Mouse (Mus musculus) heart, embryonic 16.5 days (tissue): ENCODE results near the gene Mmachc. TPM values are rescaled to one million over a fixed set of nuclear protein-coding genes. Genes with fewer than 3 reads are reported as not detected.
A peak's percentile ranks its signal among the peaks of the same experiment; 100 is the strongest.

Source experiments
- ATAC-seq: fragments of 200-750 bp; cut with Nextera tagmentation; replicated peaks from 2 replicates; pipeline ENCODE4 v1.8.0; 2017; ENCODE audit warnings: moderate number of reproducible peaks; ENCODE audit not compliant: insufficient read depth, low FRiP score; ENCODE audit errors: extremely low read depth
- H3K27ac ChIP-seq: fragments of 300-500 bp; sonication (generic); 2 replicates; pipeline ENCODE4 v1.5.1; 2014; ENCODE audit warnings: mild to moderate bottlenecking, low read length, control low read depth, moderate library complexity
- H3K27me3 ChIP-seq: fragments of 300-500 bp; sonication (generic); 2 replicates; pipeline ENCODE4 v1.6.1; 2014; ENCODE audit warnings: low read length, mixed read lengths; ENCODE audit not compliant: control insufficient read depth, insufficient read depth
- H3K36me3 ChIP-seq: fragments of 300-500 bp; sonication (generic); 2 replicates; pipeline ENCODE4 v1.6.1; 2014; ENCODE audit not compliant: control insufficient read depth, insufficient read depth
- H3K4me1 ChIP-seq: fragments of 300-500 bp; sonication (generic); 2 replicates; pipeline ENCODE4 v1.6.1; 2014; ENCODE audit warnings: low read length, mixed read lengths; ENCODE audit not compliant: control insufficient read depth, insufficient read depth
- H3K4me2 ChIP-seq: fragments of 300-500 bp; sonication (generic); 2 replicates; pipeline ENCODE4 v1.6.1; 2014; ENCODE audit warnings: low read depth, mild to moderate bottlenecking, control low read depth, low read length
- H3K4me3 ChIP-seq: fragments of 300-500 bp; sonication (generic); 2 replicates; pipeline ENCODE4 v1.5.1; 2014; ENCODE audit warnings: mild to moderate bottlenecking, control low read depth, low read length
- H3K9ac ChIP-seq: fragments of 300-500 bp; sonication (generic); 2 replicates; pipeline ENCODE4 v1.6.1; 2014; ENCODE audit warnings: low read length, control low read depth
- H3K9me3 ChIP-seq: fragments of 300-500 bp; sonication (generic); replicated peaks from 2 replicates; pipeline ENCODE4 v1.6.1; 2016; ENCODE audit warnings: low read length; ENCODE audit not compliant: control insufficient read depth
- WGBS: fragments of 180-500 bp; shearing (Covaris S2); extraction: QIAGEN DNeasy Blood & Tissue Kit; methylation state at CpG from one replicate; pipeline ENCODE4 v1.1.7; 2014; 5-methylcytosine and 5-hydroxymethylcytosine counted together
- polyA plus RNA-seq: library from polyadenylated mRNA; unstranded; fragments of >200 nt; fragmentation: Nextera tagmentation; extraction: Ambion mirVana; gene quantifications from 2 replicates; pipeline ENCODE4 v1.2.1, GENCODE M21; 2015

Mmachc gene
- polyA plus RNA-seq, result 39.8 and 45.0 TPM in 2 replicates

GRCm38 (mm10) chr4:116708201-116708764, at the start of gene Mmachc, which contains the start of gene Ccdc163:
Gene Mmachc, minus strand, starts transcription at chr4:116708406.
Gene Ccdc163, plus strand, starts transcription at chr4:116708509.
- Histone ChIP-seq H3K4me3 (peak within 1 kb of the TSS; percentile 78), H3K36me3 (peaks cover 5% of the 10 kb centered on the region), H3K27me3 (no peaks in the 10 kb centered on the region), H3K9me3 (no peaks in the 10 kb centered on the region), H3K27ac (peak within 1 kb of the TSS; percentile 68), H3K9ac (peak within 1 kb of the TSS; percentile 80), H3K4me2 (peak within 1 kb of the TSS; percentile 98), H3K4me1 (peaks cover 12% of the 10 kb centered on the region)
- peak; percentile 98 for ATAC-seq
- whole genome bisulfite sequencing, result under 1% methylated on average over 29 of the region's 29 CpGs

- no peaks in the 10 kb centered on the region for H3K36me3 ChIP-seq
- no peaks in the 10 kb centered on the region for H3K9me3 ChIP-seq
- H3K4me2 ChIP-seq, result no peak overlapping the region
- H3K27me3 ChIP-seq, result no peaks in the 10 kb centered on the region
- ATAC-seq, result no peak
- H3K9ac ChIP-seq, result no peak overlapping the region
- 82% methylated on average over 2 of the region's 2 CpGs for WGBS
- no peak overlapping the region for H3K4me3 ChIP-seq
- H3K4me1 ChIP-seq, result no peaks in the 10 kb centered on the region
- no peak overlapping the region for H3K27ac ChIP-seq
Measured at GRCm38 (mm10) chr4:116749750-116750149, 41.5 kb upstream of the Mmachc start.

- Histone ChIP-seq H3K9ac (no peak overlapping the region), H3K9me3 (no peaks in the 10 kb centered on the region), H3K4me2 (no peak overlapping the region), H3K27me3 (no peaks in the 10 kb centered on the region), H3K4me1 (no peaks in the 10 kb centered on the region), H3K36me3 (no peaks in the 10 kb centered on the region), H3K4me3 (no peak overlapping the region), H3K27ac (no peak overlapping the region)
- WGBS, result 55% methylated on average over 9 of the region's 9 CpGs
- ATAC-seq, result no peak
Measured at GRCm38 (mm10) chr4:116738972-116739751, 31.0 kb upstream of the Mmachc start.

GRCm38 (mm10) chr4:116734996-116735395, 26.8 kb upstream of the Mmachc start:
- Histone ChIP-seq H3K9ac (no peak overlapping the region), H3K4me1 (no peaks in the 10 kb centered on the region), H3K4me3 (no peak overlapping the region), H3K27ac (no peak overlapping the region), H3K36me3 (no peaks in the 10 kb centered on the region), H3K9me3 (no peaks in the 10 kb centered on the region), H3K4me2 (no peak overlapping the region), H3K27me3 (no peaks in the 10 kb centered on the region)
- 71% methylated on average over 2 of the region's 2 CpGs for WGBS
- no peak for ATAC-seq

GRCm38 (mm10) chr4:116732355-116732754, 24.1 kb upstream of the Mmachc start:
- Histone ChIP-seq H3K27ac (no peak overlapping the region), H3K4me2 (no peak overlapping the region), H3K9ac (no peak overlapping the region), H3K27me3 (no peaks in the 10 kb centered on the region), H3K9me3 (no peaks in the 10 kb centered on the region), H3K4me1 (no peaks in the 10 kb centered on the region), H3K4me3 (no peak overlapping the region), H3K36me3 (no peaks in the 10 kb centered on the region)
- WGBS, result 67% methylated on average over 5 of the region's 5 CpGs
- ATAC-seq, result no peak

- no peak overlapping the region for H3K4me3 ChIP-seq
- H3K4me2 ChIP-seq, result no peak overlapping the region
- H3K27me3 ChIP-seq, result no peaks in the 10 kb centered on the region
- H3K9me3 ChIP-seq, result no peaks in the 10 kb centered on the region
- WGBS, result 42% methylated on average over 9 of the region's 9 CpGs
- no peak for ATAC-seq
- no peak overlapping the region for H3K9ac ChIP-seq
- no peak overlapping the region for H3K27ac ChIP-seq
- H3K36me3 ChIP-seq, result no peaks in the 10 kb centered on the region
- H3K4me1 ChIP-seq, result no peaks in the 10 kb centered on the region
Measured at GRCm38 (mm10) chr4:116731077-116731476, 22.9 kb upstream of the Mmachc start.

- no peak overlapping the region for H3K4me2 ChIP-seq
- no peak overlapping the region for H3K27ac ChIP-seq
- no peak for ATAC-seq
- no peak overlapping the region for H3K9ac ChIP-seq
- no peaks in the 10 kb centered on the region for H3K27me3 ChIP-seq
- no peaks in the 10 kb centered on the region for H3K9me3 ChIP-seq
- H3K4me1 ChIP-seq, result no peaks in the 10 kb centered on the region
- WGBS, result 89% methylated on average over 3 of the region's 3 CpGs
- no peak overlapping the region for H3K4me3 ChIP-seq
- H3K36me3 ChIP-seq, result no peaks in the 10 kb centered on the region
Measured at GRCm38 (mm10) chr4:116729532-116729931, 21.3 kb upstream of the Mmachc start.

GRCm38 (mm10) chr4:116727401-116727800, 19.2 kb upstream of the Mmachc start:
- no peak overlapping the region for H3K27ac ChIP-seq
- 78% methylated on average over 3 of the region's 3 CpGs for WGBS

GRCm38 (mm10) chr4:116725444-116725843, 17.2 kb upstream of the Mmachc start:
- no peak for ATAC-seq
- peaks cover 8% of the 10 kb centered on the region for H3K4me1 ChIP-seq
- WGBS, result 74% methylated on average over 5 of the region's 5 CpGs
- H3K4me3 ChIP-seq, result no peak overlapping the region
- no peaks in the 10 kb centered on the region for H3K36me3 ChIP-seq
- H3K9me3 ChIP-seq, result no peaks in the 10 kb centered on the region
- H3K27ac ChIP-seq, result no peak overlapping the region
- no peaks in the 10 kb centered on the region for H3K27me3 ChIP-seq
- H3K9ac ChIP-seq, result no peak overlapping the region
- H3K4me2 ChIP-seq, result no peak overlapping the region

More at GRCm38 (mm10) chr4:116727401-116727800, 19.2 kb upstream of the Mmachc start:
- no peaks in the 10 kb centered on the region for H3K36me3 ChIP-seq
- H3K27me3 ChIP-seq, result no peaks in the 10 kb centered on the region
- H3K4me3 ChIP-seq, result no peak overlapping the region
- ATAC-seq, result no peak
- H3K9ac ChIP-seq, result no peak overlapping the region
- no peaks in the 10 kb centered on the region for H3K4me1 ChIP-seq
- H3K9me3 ChIP-seq, result no peaks in the 10 kb centered on the region
- H3K4me2 ChIP-seq, result no peak overlapping the region
